Mouse (Mus musculus) CH12.LX (cell line): ENCODE data around the gene 4930548H24Rik.

ENCODE experiments used
- CTCF ChIP-seq, 2 experiments: IDR thresholded peaks in 1 of 2; conservative IDR thresholded peaks in 1 of 2; 2 replicates each; pipeline ENCODE4 v1.5.1; 2011 to 2012; ENCODE audit warnings: low read depth in 2 of 2, low read length in 2 of 2, improper control_type of control experiment in 1 of 2, inconsistent platforms in 1 of 2, mild to moderate bottlenecking in 1 of 2, moderate library complexity in 1 of 2
- E2F4 ChIP-seq: IDR thresholded peaks from 2 replicates; pipeline ENCODE4 v1.6.1; 2011; ENCODE audit warnings: low read depth, low read length, improper control_type of control experiment; ENCODE audit not compliant: insufficient replicate concordance
- GABPA ChIP-seq: IDR thresholded peaks from 2 replicates; pipeline ENCODE4 v1.6.1; 2012; ENCODE audit warnings: low read depth, low read length, improper control_type of control experiment, inconsistent platforms; ENCODE audit not compliant: insufficient replicate concordance
- IRF4 ChIP-seq: IDR thresholded peaks from 2 replicates; pipeline ENCODE4 v1.6.1; 2014; ENCODE audit warnings: low read depth, mild to moderate bottlenecking, inconsistent platforms, low read length, improper control_type of control experiment
- MAX ChIP-seq: IDR thresholded peaks from 2 replicates; pipeline ENCODE4 v1.6.1; 2011; ENCODE audit warnings: low read length, improper control_type of control experiment
- NELFE ChIP-seq: IDR thresholded peaks from 2 replicates; pipeline ENCODE4 v1.6.1; 2011; ENCODE audit warnings: low read depth, low read length, improper control_type of control experiment

GRCm38 (mm10) chr5:31512481-31512880 lies 26.9 kb downstream of the 4930548H24Rik start:
- TF ChIP-seq E2F4 = no peak
- no peak for TF ChIP-seq GABPA
- TF ChIP-seq IRF4 = no peak
- no peak for TF ChIP-seq MAX
- no peak for TF ChIP-seq NELFE
- TF ChIP-seq CTCF (conservative IDR thresholded peaks at IDR 0.05 in 1 of 2, IDR thresholded peaks at IDR 0.05 in 1 of 2; ENCODE audit: low read depth in 2 of 2, low read length in 2 of 2) = no peak
